Mouse (Mus musculus) left cerebral cortex, adult 2 months (tissue): ENCODE results near the gene Nop58. TPM values are rescaled to one million over a fixed set of nuclear protein-coding genes. Genes with fewer than 3 reads are reported as not detected.

Source experiments
- DNase-seq, 2 experiments: peaks; one replicate each; pipeline ENCODE4 v3.0.0; 2021 to 2022; ENCODE audit warnings: low spot score in 2 of 2, mixed read lengths in 1 of 2; ENCODE audit errors: extremely low spot score in 1 of 2
- H3K27ac ChIP-seq: fragments of 200-600 bp; 2 replicates; pipeline ENCODE4 v1.8.1; 2022
- H3K4me3 ChIP-seq: fragments of 200-600 bp; 2 replicates; pipeline ENCODE4 v1.8.1; 2022
- CTCF ChIP-seq: fragments of 200-600 bp; IDR thresholded peaks from 2 replicates; pipeline ENCODE4 v1.8.1; 2022; ENCODE audit warnings: antibody characterized with exemption, mild to moderate bottlenecking, moderate library complexity
- intact Hi-C: fragments of 180-260 bp; cut with DNase I; formaldehyde crosslinking; loops from one replicate; pipeline ENCODE4 v1.15.1; 2025
- total RNA-seq, 2 experiments: library from RNA; stranded (reverse); gene quantifications; 2 replicates each; pipeline ENCODE4 v1.2.3; 2021

Gene Nop58
- total RNA-seq, 2 experiments from 2014 or later = 50.7 to 51.3 TPM

- peak; percentile 21 to 32 for DNase-seq
- TF ChIP-seq CTCF = no peak
- intact Hi-C loops = no loop called here
- peak overlapping the region; percentile 77 for H3K4me3 ChIP-seq
- H3K27ac ChIP-seq = peak overlapping the region; percentile 99
These were observed 79.7 kb downstream of the Nop58 start for GRCm38 (mm10) chr1:59764407-59764971.

- no peak for DNase-seq
- intact Hi-C loops = no loop called here
- Histone ChIP-seq H3K27ac (peak overlapping the region; percentile 2; the same call in 1 of the 2 replicates), H3K4me3 (peak overlapping the region; percentile 77)
- TF ChIP-seq CTCF = no peak
These were observed 80.5 kb downstream of the Nop58 start for GRCm38 (mm10) chr1:59765279-59765678.

GRCm38 (mm10) chr1:59766626-59767025 lies 81.9 kb downstream of the Nop58 start:
- DNase-seq = no peak
- Histone ChIP-seq H3K27ac (no peak overlapping the region), H3K4me3 (peak overlapping the region; percentile 77)
- intact Hi-C loops = loop anchor here (2.0 kb wide), 1 partner anchor 16 kb away; no protein-coding TSS in a partner anchor
- no peak for TF ChIP-seq CTCF

Other genes starting within 250 kb of the Nop58 start
- gene Fzd7, start 202.5 kb upstream of the Nop58 start, total RNA-seq = 1 to 10 TPM; 5.0 to 7.9 TPM
- gene Gm973, start 168.7 kb upstream of the Nop58 start, total RNA-seq = 10 to 100 TPM in 1 of 2 experiments, 1 to 10 TPM in 1; 9.1 to 14.9 TPM
- gene Sumo1, start 14.1 kb upstream of the Nop58 start, total RNA-seq = 100 to 1,000 TPM; 124 to 128 TPM
- 100 to 1,000 TPM in 1 of 2 experiments, 10 to 100 TPM in 1; 99.9 to 100 TPM for gene Bmpr2, start 78.4 kb downstream of the Nop58 start, total RNA-seq
- gene Fam117b, start 228.0 kb downstream of the Nop58 start, total RNA-seq = 10 to 100 TPM; 52.0 to 56.5 TPM